Mouse (Mus musculus) adrenal gland, adult (tissue): ENCODE measurements around the gene Ltbp1.

Experiments
- DNase-seq, 2 experiments: peaks; one replicate each; pipeline ENCODE4 v3.0.0; 2022 to 2023; ENCODE audit warnings: low spot score in 1 of 2; ENCODE audit not compliant: inconsistent age in 2 of 2

Gene Ltbp1

DNA sequence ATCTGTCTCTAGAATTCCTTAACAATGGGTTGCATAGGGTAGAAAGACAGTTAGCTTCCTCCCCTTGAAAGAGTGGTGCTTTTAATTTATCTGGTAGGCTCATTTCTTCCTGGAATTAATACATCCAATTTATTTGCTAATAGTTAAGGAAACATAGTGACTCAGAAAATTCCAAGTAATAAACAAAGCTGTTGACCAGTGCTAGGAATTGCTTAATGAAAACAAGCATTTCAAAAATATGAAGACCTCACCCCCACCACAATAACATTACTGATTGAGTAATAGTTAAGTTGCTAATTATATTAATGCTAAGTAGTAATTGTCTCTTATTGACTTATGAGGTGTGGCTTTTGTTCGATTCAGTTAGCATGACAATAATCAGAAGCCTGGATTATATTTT, 272.7 kb downstream of the Ltbp1 start:
- no peak for DNase-seq

DNA sequence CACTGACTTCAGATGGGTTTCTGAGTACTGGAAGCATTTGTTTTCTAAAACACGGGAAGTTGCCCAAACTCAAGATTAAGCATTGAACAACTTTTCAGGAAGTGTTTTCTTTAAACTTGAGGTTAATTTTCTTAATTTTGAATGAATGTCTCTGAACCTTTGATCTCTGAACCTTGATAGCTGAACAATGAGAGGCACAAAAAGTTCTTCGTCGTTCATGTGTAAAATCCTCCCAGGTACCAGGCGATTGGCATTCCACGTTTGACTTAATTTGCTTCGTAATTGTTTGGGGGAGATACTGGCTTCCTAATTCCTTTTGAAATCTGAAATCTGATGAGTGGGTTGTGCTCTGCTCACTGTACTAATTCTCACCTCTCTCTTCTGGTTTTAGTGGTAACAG, 273.2 kb downstream of the Ltbp1 start:
- DNase-seq = no peak

DNA sequence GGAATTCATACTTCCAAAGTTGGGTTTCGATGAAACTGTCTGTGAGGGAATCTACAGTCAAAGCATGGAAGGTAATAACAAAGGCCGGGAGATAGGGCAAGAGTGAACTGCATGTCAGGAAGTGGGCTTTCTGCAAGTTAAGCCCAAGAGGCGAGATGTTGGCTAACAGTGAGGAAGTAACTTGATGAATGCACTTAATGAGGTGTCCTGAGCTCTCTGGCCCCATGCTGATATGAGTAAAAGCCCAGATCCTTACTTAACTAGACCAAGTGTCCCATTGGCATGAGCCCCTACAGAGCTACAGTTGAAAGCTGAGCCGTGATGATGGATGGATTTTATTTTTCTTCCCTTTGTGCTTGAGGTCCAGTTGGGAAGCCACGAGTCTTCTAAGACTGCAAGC, 276.0 kb downstream of the Ltbp1 start:
- no peak for DNase-seq

DNA sequence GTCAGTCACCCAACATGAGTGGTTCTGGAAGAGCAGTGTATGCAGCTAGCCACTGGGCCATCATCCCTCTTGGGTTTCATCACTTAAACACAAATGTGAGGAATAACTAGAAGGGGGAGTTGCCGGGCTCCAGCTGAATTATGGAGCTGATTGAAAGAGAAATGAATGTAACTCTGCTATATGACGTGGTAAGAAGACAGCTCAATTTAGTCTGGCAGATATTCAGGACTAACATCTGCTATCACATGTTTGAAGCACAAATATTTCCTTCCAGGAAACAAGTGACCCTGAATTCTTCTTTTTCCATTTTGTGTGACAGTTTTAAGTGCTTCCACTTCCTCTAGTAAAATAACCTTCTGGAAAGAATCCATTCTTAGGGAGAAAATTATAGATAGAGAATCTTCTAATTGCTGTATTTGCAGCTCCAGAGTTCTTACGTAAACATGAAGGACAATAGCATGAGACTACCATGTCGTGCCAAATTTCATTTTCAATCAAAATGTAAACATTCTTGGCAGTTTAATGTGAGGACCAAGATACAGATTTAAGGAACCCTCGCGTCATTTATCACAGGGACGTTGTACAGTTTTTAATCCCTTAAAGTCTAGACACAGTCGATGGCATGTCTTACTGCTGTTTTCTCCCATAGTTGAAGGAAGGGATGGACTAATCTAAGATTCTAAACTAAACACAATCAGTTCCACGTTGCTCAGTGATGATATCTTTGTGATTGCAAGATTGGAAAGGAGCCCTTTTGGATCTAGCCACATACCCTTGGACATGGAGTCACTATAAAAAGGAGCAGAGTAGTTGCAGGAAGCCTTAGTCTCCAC, 279.7 kb downstream of the Ltbp1 start:
- no peak for DNase-seq

DNA sequence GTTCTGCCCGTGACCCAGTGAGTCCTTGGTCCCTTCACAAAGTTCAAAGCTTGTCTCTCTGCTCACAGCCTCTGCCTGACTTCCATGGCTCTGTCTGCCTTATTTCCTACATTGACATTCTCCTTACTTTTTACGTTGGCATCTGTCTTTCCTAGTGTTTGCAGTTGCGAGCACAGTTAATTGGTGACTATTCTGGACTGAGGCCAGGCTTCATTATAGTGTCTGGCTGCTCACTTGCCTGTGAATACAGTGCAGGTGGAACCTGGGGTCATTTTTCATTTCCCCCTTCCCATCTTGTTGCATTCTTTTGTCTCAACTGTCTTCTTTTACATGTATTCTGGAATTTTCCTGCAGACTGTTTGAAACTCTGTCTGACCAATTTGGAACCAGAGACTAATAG, 287.6 kb downstream of the Ltbp1 start:
- DNase-seq = no peak

DNA sequence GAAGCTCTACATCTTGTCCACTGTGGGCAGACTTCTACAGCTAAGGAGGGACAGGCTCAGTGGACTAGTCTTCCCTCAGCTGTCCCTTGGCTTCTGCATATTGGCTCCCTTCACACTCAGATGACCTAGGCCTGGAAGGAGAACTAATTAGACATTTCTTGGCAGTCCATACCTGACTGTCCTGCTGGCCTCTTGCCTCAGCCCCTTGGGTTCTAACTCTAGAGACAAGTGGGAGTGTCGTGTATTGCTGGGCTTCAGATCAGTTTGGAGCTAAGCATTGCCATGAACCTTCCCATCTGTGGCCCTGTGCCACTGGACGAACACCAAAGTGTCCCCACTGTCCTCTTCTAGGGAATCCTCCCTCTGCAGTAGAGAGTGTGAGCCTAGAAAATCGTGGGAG, 288.4 kb downstream of the Ltbp1 start:
- no peak for DNase-seq

DNA sequence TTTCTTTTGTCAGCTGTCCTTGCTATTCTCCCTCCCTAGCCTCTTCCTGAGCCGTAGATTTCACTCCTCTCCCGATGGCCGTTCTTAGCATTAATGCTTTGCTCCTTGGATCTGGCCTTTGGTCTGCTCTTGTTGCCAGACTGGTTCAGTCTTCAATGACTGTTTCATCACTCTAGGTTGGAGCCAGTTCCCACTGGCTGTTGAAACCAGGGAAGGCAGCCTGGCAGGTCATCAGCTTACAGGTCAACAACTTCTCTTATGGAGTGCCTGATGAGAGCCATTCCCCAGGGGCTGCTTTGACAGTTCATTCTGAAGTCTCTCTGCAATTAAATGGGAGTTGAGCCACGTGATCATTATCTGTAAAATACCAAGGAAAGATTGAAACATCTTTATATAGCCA, 295.5 kb downstream of the Ltbp1 start:
- peak in 1 of 2 experiments; percentile 32 for DNase-seq

DNA sequence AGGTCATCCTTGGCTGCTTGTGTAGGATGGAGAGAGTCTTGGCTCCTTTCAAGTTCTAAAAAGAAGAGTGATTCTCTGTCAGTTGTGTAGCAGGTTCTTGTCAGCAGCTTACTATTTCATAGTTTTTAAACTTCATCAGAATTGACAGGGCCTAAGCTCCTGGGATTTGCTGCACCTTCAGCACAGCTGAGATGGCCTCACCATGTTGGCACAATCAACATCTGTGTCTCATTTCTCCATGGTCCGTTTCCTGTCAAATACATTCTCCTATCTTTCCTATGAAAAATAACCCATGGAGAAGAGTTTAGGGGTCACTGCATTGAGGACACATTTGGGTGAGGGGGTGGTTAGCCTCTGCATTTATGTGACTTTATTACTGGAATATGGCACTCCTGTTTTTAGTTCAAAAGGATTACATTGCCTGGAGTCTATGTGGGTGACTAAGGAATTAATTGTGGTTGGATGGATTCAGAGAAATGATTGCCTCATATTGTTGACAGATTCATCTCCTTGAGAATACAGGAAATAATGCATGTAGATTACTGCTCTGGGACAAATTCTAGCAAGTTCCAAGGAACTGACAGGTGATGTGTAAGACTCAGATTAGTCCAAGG, 299.5 kb downstream of the Ltbp1 start:
- DNase-seq = no peak

DNA sequence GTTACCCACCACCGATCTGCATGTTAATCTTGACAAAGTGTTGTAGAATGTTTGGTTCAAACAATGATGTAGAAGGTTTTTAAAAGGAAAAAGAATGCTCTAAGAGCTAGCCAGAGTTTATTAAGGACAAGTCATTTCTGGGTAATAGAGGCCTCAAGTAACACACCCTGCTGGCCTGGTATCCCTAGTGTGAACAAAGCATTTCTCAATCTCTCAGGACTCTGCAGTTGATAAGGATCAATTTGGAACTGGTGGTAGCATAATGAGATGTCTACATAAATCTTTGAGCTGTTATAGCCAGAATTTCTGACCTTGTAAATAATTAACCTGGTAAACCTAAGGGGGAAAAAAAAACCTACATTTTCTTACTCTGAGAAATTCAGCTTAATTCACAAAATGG, 300.3 kb downstream of the Ltbp1 start:
- DNase-seq = no peak

DNA sequence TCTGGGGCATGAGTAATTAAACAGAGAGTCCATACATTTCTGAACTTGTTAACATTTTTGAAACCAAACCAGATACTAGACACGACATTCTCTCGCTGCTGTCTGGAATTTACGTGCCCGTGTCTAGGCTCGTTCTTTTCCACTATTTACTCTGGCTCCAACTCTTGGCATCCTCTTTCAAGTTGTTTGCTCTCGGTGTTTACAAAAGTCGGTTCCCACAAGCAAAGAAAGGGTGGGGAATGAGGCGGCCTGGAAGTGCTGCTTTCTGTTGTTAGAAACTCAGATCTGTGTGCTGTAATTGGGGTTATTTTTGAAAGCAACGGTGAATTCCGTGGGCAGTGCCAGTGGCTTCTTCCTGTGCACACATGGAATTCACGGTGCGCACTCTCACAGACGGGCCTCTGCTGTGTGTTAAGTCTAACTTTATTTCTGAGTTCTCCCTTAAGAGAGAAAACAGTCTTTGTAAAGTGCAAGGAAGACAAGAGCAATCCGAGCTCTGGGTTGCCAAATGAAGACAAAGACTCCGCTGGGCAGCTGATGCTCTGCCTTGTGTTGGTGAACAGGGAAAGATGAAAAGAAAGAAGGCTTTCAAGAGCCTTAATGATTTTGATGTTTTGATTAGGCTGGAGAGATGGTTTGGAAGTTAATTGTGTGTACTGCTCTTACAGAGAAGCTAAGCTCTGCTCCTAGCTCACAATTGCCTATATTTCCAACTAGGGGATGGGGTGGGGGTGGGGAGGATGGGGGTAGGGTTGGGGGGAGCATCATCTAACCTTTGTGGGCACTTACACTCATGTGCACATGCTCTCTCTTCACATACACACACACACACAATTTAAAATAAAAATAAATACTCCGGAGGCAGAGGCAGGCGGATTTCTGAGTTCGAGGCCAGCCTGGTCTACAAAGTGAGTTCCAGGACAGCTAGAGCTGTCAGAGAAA, 302.0 kb downstream of the Ltbp1 start:
- DNase-seq = no peak

DNA sequence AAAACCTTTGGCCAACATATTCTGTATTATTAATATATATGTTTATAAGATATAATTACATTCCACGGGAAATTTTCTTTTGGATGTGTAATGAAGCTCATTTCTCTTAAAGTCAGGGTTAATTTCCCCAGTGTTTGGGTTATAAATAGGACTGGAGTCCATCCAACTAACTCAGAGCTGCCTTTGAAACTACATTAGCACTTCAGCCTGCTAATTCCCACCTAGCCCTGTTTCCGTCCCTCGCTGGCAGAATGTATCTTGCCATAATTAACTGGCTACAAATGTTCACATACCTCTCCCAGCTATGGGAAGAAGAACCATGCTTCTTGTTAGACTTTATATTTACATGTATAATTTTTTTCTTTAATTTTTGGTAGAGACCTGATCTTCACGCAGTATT, 311.7 kb downstream of the Ltbp1 start:
- DNase-seq = no peak

DNA sequence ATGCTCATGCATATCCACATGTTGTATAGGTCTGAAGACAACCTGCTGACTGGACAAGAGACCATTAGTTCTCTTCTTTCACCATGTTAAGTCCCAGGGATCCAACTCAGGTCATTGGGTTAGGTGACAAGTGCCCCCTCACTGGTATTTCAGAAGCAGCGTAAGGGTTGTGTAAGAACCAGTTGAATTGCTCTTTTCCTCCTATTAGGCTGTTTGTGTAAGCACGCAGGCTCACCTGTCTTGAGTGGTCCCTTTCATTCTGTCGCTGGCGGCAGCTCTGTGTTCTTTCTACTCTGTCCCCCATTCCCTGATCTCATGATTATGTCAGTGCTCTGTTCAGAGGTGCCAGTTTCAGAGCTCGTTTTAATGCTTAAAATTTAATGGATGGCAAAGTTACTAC, 317.9 kb downstream of the Ltbp1 start:
- DNase-seq = no peak

DNA sequence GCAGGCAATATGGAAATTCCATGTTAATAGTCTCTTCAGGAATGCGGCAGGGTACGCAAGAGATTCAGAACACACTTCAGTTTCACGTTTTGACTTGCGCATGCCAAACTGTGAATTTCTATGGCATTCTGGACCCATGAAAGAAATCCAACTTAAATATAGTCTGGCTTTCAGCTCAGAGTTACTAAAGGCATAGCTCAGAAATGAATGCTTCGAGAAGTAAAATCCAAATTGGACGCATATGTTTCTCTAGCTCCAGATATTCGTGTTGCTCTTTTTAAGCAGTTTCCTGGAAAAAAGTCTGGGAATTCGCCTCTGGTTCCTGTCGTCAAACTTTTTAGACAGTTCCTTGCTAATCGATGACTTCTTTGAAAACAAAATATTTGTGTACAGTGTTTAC, 318.4 kb downstream of the Ltbp1 start:
- DNase-seq = no peak

DNA sequence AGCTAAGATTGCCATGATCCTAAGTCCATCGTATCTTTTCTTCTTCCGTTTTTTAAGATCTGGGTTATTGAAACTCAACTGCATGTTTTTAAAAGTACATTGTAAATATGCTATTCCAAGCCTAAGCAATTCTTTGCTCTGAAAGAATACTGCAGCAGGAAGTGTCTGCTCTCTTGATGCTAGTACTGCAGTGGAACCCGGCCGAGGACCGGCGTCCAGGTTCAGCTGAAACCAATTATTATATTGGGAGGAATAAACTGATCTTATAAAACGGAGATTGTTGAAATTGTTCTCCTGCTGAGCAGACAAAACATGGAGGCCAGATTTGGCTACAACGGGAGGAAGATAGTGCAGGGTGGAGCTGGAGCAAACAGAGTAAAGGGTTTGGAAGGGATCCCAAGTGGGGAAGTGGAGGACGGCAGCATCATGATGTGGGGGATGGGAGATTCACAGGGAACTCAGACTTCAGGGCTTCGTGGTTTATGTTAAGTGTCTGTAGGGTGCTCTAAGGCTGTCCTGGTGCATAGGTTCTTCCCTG, 322.8 kb downstream of the Ltbp1 start:
- DNase-seq = no peak

DNA sequence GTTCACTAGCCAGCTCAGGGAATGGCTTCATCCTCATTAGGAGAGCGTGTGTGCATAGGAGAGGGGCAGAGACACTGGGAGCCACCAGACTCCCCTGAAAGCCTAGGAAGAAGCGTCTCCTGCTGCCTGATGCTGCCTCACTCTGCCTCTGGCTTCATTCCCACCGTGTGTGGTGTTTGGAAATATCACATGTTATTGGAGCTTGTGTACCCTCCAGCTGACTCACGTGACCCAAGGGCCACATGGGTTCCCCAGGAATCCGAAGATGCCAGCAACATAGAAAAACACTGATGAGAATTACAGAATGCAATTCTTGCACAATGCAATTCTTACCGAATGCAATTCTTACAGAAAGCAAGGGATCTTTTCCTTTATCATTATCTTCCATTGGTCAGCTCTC, 325.0 kb downstream of the Ltbp1 start:
- no peak for DNase-seq

DNA sequence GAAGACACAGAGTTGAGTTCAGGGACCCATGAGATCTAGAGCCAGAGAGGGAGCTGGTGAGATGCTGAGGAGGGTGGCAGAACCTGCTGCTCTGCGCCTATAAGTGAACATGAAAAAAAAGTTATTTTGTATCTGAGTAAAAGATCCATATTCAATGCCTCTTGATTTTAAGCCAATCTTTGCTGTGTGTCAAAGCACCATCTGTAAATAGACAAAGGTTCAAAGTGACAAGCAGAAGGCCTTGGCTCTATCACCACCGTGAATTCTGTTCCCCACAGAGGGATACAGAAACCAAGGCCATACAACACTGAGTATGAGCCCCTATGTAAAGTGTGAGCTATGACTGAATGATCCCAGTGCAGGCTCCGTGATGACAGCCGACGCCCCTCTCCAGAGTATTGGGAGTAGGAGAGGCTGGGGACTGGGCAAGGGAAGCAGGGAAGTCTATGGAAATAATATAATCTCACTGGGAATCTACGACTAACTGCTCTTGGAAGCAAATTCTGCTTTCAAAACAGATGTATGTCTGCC, 326.1 kb downstream of the Ltbp1 start:
- DNase-seq = no peak

DNA sequence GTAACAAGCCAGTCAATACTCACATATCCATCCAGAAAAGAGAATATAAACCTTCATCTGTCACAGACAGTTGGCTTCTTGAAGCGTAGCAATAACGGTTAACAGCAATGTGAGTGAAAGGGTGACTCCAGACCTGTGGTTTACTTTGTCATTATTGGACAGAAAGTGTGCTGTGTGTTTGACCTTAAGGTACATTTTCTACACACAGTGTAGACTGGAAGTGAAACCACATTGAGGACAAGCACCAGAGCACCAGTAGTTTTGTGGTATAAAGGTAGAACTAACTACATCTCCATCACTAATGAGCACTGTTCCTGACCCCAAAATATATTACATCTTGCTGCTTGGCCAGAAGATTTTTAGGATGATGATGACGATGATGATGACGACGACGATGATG, 326.9 kb downstream of the Ltbp1 start:
- DNase-seq = no peak

DNA sequence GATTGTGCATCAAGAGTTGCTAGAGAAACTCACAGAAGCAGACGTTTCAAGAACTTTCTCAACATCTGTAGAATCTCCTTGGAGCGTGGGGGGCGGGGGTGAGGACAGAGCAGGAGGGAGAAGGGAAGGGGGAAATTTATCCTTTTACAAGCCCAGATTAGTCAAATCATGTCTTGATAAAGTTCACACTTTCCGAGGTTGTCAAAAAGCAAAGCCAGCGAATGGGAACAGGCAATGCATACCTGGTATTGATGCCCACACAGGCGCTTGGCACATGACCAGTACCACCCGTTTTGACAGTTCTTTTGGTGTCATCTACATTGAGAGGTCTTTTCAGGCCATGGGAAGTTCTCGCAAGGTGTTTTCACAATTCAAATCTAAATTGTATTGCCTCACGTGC, 327.6 kb downstream of the Ltbp1 start:
- no peak for DNase-seq

DNA sequence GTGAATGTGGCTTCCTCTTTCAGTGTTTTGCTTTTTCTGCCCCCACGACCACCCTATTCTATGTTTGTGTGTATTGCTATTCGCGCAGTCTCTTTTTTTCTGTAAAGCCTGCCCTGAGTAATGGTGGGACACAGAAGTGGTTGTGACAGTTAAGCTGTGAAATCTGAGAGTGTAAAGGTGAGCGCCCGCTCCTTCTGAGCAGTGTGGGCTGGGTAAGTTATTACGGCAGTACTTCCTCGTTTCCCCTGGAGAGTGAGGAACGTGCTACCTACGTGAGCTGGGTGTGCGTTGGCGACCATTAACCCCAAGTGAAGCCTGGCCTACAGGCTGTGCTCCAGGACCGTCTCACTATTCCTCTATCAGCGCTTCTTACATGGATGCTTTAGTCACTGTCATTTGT, 328.4 kb downstream of the Ltbp1 start:
- no peak for DNase-seq

DNA sequence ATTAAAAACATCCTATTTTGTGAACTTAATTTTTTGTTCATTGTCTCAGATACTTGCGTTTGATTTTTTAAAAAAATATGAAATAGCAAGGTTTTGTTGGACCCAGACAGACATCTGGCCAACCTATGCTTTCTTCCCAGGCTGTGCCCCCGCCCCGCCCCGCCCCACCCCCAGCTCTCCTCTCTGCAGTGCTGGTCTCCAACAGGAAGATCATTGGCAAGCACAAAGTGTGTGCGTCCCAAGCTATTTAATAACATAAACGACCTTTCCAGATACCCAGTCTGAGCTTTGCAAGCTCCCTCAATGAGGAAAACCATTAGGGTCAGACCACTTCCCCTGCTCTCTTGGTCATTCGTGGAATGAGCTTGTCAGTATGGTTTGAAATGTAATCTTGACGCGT, 330.3 kb downstream of the Ltbp1 start:
- no peak for DNase-seq

DNA sequence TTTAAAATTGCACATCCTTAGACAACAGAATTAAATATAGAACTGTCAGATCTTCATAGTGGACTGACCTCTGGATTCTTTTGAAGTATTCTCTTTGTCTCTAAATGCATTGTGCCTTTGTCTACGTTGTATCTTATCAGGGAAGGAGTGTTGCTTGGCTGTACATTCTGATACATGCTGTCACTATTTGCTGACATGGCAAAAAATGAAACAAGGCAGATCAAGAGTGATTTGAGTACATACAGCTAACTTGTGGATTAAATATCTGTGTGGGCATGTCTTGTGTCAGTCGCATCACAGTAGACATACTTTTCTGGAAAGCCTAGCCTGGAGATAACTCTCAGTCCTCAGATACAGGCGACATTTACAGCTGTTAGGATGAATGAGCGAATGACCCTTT, 335.9 kb downstream of the Ltbp1 start:
- no peak for DNase-seq
